Mouse (Mus musculus) frontal cortex, adult 2 months (tissue): ENCODE measurements around the gene Ptpn11. TPM values are rescaled to one million over a fixed set of nuclear protein-coding genes. Genes with fewer than 3 reads are reported as not detected.

ENCODE experiments used
- DNase-seq, 2 experiments: peaks; one replicate each; pipeline ENCODE4 v3.0.0; 2022; ENCODE audit warnings: low spot score in 1 of 2; ENCODE audit errors: extremely low spot score in 1 of 2
- polyA plus RNA-seq: library from polyadenylated mRNA; depleted of rRNA; stranded (reverse); fragments of >200 nt; gene quantifications from 2 replicates; pipeline ENCODE4 v1.2.3, GENCODE M21; 2012

The Ptpn11 gene
- polyA plus RNA-seq, 1 experiment, result 63.8 TPM

GRCm38 (mm10) chr5:121131801-121132200 is 59.4 kb downstream of the Ptpn11 start:
- DNase-seq, result no peak

GRCm38 (mm10) chr5:121129254-121129653 is 61.9 kb downstream of the Ptpn11 start:
- DNase-seq, result no peak

GRCm38 (mm10) chr5:121126051-121126450 is 65.1 kb downstream of the Ptpn11 start:
- no peak for DNase-seq

DNA sequence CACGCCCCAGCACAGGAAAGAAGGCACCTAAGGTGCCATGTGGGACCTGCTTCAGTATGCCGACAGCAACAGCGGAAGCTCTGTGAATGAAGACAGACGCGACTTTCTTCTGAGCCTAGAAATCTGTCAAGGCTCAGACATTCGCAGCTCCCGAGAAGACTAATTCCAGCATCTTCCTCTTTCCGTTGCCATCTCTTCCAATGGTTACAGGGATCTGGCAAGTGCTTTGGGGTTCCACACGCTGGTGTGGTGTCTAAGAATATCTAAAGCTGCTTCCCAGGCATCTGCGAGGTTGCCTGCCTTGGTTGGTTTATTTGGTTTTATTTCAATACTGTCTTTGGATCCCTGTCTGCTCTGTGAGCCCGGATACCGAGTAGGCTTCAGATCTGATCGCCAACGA is 65.6 kb downstream of the Ptpn11 start:
- peak in 1 of 2 experiments; percentile 61 for DNase-seq

DNA sequence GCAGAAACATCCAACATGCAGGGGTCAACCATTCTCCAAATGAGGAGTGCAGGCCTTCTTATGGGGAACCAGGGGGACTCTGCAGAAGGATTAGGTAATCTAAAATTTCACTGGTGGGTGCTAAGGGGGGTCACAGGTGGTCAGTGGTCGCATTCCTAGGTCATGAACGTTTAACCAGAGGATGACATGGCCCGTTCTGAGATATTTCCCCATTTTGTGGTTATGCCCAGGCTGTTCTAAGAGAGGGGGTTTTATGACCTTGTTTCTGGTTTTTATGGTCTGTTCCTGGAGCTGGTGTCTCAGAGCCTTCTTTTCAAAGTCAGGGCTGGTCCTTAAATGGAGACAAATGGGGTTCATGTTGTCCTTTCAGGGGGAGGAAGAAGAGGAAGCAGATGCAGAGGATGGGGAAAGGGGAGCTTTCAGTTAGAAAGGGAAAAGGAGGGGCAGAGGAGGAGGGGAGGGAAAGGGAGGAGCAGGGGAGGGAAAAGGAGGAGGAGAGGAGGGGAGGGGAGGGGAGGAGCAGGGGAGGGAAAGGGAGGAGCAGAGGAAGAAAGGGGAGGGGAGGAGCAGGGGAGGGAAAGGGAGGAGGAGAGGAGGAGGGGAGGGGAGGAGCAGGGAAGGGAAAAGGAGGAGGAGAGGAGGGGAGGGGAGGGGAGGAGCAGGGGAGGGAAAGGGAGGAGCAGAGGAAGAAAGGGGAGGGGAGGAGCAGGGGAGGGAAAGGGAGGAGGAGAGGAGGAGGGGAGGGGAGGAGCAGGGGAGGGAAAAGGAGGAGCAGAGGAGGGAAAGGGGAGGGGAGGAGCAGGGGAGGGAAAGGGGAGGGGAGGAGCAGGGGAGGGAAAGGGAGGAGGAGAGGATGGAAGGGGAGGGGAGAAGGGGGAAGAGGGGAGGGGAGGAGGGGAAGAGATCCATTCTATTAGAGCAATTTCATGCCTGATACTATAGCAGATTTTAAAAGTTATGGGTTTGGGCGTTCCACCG is 66.7 kb downstream of the Ptpn11 start:
- DNase-seq, result no peak

DNA sequence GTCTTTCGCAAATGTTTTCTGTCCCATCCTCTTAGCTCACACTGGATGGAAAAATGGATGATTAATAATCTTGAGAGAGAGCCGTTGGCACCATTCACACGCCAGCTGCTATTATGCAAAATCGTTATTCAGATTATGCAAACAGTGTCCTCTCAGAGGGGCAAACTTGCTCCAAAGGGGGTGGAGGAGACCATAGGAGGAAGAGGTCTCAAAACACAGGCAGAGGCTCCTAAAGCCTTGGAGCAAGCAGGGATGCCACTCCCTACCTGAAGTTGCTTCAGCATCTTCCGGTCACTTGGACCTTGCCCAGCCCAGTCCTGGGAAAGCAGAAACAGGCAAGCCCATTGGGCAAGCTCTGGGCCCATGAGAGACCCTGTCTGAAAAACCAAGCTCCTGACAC is 67.8 kb downstream of the Ptpn11 start:
- no peak for DNase-seq

- no peak for DNase-seq
Measured at GRCm38 (mm10) chr5:121122577-121122976, 68.6 kb downstream of the Ptpn11 start.

DNA sequence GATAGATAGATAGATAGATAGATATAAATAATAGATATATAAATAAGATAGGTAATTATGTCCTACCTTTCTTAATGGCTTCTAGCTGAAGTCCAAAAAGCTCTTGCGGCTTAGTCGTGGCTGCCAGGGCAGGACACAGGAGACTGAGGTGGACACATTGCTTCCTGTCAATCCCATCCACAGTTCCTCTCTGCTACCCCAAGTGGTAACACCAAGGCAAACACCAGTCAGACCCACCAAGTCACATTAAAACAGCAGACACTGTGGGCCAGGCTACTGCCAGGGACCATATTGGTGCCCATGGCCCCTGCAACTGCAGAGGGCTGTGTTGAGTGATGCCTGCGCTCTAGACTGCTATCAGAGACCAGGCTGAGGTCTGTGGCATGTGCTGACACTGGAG is 69.2 kb downstream of the Ptpn11 start:
- DNase-seq, result no peak

DNA sequence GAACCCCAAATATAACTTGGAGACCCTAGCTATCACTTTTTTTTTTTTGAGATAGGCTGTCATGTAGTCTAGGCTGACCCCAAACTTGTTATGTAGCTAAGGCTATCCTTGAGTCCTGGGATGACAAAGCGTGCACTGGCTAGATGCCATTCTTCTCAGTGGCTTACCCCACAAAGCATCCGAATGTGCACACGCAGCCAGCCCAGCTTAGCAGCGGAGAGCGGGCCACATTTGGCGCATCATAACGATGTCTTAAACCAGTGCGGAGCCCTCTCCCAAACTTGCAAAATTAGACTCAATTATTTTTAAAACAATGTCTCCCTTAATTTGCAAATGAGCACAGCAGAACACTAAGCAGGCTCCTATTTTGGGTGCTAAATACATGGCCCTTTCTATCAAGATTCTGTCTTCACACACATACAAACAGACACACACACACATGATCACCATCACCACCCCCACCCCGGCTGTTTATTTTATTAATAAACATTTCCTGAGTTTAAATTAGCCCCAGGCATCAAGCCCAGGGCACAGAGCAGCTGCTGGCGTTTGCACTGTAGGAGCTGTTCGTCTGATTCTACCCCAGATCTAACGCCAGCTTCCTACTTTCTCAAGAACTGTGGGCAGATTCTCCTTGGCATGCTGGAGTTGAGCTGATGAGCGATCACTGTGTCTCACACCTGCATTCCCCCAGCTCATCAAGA is 71.7 kb downstream of the Ptpn11 start:
- DNase-seq, result peak; percentile 77 to 78

DNA sequence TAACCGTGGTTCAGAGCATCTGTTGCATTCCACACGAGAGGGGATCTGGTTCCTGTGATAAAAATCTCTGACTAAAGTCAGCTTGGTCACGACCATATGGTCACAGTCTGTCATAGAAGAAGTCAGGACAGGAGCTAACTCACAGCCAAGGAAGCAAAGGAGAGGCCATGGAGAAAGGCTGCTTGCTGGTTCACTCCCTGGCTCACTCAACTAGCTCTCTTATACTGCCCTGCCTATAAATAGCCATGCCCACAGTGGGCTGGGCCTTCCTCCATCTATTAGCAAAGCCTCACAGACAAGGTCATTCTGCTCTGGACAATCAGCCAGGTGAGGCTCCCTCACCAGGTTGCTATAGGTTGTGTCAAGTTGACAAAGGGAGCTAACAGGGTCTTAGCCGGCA is 72.9 kb downstream of the Ptpn11 start:
- no peak for DNase-seq

DNA sequence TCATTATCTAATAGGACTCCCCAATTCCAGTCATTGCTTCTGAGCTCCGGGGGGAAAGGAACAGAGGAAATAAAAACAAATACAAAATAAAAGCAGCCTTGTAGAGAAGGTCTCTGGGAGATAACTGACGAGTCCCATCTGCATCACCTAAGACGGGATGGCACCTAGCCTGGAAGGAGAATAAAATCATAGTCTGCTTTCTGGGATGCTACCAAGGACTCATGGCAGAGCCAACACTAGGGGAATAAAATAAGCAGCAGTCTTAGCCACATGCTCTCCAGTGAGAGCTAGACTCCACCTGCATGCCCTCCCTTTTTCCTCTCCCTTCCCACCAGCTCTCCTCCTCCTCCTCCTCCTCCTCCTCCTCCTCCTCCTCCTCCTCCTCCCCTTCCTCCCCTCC is 74.3 kb downstream of the Ptpn11 start:
- DNase-seq, result no peak

- peak; percentile 49 to 78 for DNase-seq
Measured at GRCm38 (mm10) chr5:121115391-121116157, 75.6 kb downstream of the Ptpn11 start.

DNA sequence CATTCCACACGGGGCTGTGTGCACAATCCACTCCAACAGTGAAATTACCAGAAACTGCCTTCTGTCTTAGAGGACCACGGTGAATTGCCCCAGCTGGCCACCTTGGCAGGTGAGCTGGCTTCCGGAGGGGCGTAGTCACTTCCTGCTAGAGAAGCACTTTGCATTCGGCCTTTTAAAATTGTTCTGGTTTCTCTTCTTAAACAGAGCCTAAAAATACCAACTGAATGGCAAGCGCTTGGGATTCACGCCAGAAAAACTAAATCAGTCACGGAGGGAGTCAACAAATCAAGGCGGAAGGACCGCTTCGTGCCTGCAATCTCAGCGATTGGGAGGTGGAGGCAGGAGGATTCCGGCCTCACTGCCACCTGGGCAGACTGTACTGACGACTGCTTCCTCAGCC is 77.0 kb downstream of the Ptpn11 start:
- DNase-seq, result peak; percentile 48 to 84

DNA sequence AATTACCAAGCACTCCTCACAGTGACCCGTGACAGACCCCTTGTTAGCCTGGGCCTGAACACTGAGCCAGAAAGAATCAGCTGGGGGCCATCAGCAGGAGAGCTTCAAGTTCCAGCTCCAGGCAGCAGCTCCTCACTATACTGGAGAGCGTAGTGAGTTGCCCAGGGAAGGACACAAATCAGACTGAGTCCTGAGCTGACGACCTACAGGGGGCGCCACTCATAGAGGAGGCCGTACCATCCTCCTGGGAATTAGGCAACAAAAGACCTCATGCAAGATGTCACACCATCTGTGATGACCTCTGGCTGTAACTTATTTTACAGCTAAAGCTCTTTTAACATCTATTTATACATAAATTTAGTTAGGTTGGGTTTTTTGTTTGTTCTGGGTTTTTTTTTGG is 78.8 kb downstream of the Ptpn11 start:
- DNase-seq, result no peak

DNA sequence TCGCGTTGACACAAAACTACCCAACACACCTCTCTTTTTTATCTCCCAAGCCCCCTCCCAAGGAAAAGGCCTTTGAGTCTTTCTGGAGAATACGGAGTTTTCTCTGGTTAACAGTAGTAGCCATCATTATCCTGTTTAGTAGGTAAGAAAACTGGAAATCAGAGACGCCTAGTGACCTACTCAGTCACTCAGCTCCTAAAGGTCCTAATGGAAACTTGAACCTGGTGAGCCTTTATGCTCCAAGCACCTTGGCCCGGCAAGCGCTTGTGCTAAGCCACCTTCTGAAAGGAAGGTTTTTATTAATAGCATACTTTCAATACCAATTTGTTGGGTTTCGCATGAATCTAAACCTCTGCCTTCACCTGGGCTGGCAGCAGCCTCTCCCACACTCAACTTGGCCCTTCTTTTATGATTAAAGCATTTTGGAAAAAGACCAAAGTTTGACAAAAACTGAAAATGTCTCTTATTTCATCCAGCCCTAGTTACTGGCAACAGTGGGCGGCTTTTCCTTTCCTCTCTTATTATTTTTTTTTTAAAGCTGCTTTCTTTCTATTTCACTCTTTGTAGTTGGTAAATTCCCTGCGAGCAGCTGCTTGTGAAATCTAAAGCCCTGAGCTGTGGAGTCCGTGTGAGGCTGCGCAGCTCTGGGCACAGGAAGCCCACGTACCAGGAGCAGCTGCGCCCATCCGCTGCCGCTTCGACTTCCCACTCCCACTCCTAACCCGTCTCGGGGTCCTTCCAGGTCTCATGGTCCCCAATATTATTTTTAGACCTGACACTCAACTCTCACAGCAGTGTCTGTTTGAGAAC is 79.9 kb downstream of the Ptpn11 start:
- peak in 1 of 2 experiments; percentile 69 for DNase-seq

GRCm38 (mm10) chr5:121109185-121109584 is 82.0 kb downstream of the Ptpn11 start:
- DNase-seq, result no peak

DNA sequence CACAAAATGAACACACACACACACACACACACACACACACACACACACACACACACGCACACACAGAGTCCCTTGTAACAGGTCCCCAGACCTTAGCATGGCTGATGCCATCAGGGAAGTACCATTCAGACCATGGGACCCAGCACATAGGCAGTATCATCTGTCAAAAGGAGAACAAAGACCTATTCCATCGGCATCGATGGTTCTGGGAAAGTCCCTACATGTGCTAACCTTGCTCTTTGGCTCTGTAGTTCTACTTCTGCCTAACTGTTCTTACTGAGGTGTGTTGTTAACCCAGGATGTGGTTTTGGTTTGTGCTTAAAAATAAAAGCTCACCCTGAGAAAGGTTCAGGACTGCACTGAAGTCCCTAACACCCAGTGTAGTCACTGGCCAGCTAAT is 84.3 kb downstream of the Ptpn11 start:
- no peak for DNase-seq

DNA sequence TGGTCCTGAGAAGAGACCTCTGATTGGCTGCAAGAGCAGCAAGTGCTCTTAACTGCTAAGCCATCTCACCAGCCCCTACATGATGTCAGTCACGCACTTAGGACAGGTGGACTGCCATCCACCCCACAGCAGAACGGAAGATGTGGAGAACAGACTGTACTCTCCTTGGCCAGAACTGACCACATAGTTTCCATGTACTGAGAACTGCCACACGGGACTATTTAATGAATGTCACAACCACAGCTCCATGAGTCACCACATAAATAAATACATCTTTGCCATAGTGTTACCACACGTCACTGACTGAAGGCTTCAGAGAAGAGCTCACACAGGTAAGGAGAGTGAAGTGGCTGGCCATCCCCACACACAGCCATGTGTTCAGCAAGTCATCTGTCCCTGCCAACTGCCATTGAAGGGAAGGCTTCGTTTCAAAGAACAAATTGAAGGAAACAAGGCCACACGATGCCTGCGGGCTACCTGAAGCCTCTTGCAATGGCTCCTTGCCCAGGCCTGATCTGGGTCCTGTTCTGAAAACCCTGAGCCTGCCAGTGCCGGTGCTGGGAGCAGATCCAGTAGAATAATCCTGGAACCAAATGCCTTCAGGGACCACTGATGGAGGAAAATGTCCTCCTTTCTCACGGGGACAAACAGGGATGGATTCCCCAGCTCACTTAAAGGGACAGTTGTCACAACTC is 90.2 kb downstream of the Ptpn11 start:
- no peak for DNase-seq

- DNase-seq, result no peak
Measured at GRCm38 (mm10) chr5:121100095-121100494, 91.1 kb downstream of the Ptpn11 start.

GRCm38 (mm10) chr5:121097970-121098369 is 93.2 kb downstream of the Ptpn11 start:
- no peak for DNase-seq
